Mouse (Mus musculus) forebrain, embryonic 10.5 days (tissue): ENCODE data around the gene Fam174b. TPM values are rescaled to one million over a fixed set of nuclear protein-coding genes. Genes with fewer than 3 reads are reported as not detected.

ENCODE experiments used
- DNase-seq: peaks from one replicate; pipeline ENCODE4 v3.0.0-alpha.2; 2017; ENCODE audit warnings: low spot score; ENCODE audit errors: extremely low spot score
- H3K27ac ChIP-seq: fragments of 300-500 bp; sonication (generic); 2 replicates; pipeline ENCODE4 v1.5.1; 2016; ENCODE audit warnings: mild to moderate bottlenecking
- H3K27me3 ChIP-seq: fragments of 300-500 bp; sonication (generic); 2 replicates; pipeline ENCODE4 v1.6.1; 2016; ENCODE audit warnings: mild to moderate bottlenecking; ENCODE audit not compliant: poor library complexity, severe bottlenecking
- H3K36me3 ChIP-seq: fragments of 300-500 bp; sonication (generic); replicated peaks from 2 replicates; pipeline ENCODE4 v1.6.1; 2016; ENCODE audit warnings: mild to moderate bottlenecking, moderate library complexity
- H3K4me1 ChIP-seq: fragments of 300-500 bp; sonication (generic); 2 replicates; pipeline ENCODE4 v1.6.1; 2016
- H3K4me3 ChIP-seq: fragments of 300-500 bp; sonication (generic); 2 replicates; pipeline ENCODE4 v1.5.1; 2016; ENCODE audit warnings: mild to moderate bottlenecking, moderate library complexity
- H3K9me3 ChIP-seq: fragments of 300-500 bp; sonication (generic); 2 replicates; pipeline ENCODE4 v1.6.1; 2016; ENCODE audit warnings: mild to moderate bottlenecking, moderate library complexity
- WGBS: fragments of 180-500 bp; shearing (Covaris S2); methylation state at CpG from one replicate; pipeline ENCODE4 v1.1.7; 2016; 5-methylcytosine and 5-hydroxymethylcytosine counted together
- microRNA-seq: library from miRNA; unstranded; fragments of <30 nt; microRNA quantifications from one replicate; pipeline ENCODE4, GENCODE M21; 2017
- polyA plus RNA-seq: library from polyadenylated mRNA; unstranded; fragments of >200 nt; fragmentation: Nextera tagmentation; extraction: Ambion mirVana; gene quantifications from 2 replicates; pipeline ENCODE4 v1.2.1, GENCODE M21; 2016

Gene Fam174b
- polyA plus RNA-seq, 1 experiment from 2014 or later = 15.1 TPM

DNA sequence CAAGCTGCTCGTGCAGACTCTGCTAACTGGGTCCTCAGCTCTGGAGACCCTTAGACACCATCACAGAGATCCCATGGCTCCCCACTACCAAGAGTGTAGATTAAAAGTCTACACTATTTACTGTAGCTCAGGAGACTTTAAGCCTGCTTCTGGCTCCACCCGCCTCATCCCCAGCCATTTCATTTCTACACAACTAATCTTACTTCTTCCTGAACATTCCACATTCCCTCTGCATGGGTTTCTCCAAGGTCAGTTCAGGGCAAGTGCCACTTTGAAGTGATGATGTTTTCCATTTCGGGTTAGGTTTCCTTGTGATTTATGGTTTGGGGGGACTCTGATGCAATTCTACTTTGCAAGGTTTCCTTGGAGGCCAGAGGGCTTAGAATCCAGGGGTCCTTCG is 52.1 kb downstream of the Fam174b start:
- H3K9me3 ChIP-seq = no peaks in the 10 kb centered on the region

DNA sequence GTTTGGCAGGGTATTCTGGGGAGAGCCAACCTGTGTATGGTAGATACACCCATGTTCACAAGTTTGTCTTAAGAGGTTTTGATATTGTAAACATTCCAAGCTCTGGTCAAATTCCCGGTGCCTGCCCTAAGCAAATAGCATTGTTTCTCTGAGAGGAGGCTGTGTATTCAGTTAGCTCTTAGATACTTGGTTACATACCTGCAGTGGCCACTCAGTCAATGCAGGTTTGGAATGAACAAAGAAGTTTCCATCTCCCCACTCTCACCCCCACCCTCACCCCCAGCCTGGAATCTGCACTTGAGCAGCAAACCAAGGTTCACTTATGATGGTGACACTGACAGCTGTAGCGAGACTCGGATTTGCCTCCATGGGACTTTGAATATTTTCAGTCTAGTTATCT is 52.5 kb downstream of the Fam174b start:
- WGBS = 89% methylated on average over 3 of the region's 3 CpGs
- Histone ChIP-seq H3K36me3 (no peaks in the 10 kb centered on the region), H3K27ac (no peak overlapping the region), H3K27me3 (no peaks in the 10 kb centered on the region), H3K4me1 (peaks cover 5% of the 10 kb centered on the region; the same call in 1 of the 2 replicates), H3K9me3 (no peaks in the 10 kb centered on the region), H3K4me3 (no peak overlapping the region)
- no peak for DNase-seq

More for the DNA sequence above, 52.1 kb downstream of the Fam174b start:
- no peak overlapping the region for H3K4me3 ChIP-seq
- no peak for DNase-seq
- no peak overlapping the region for H3K27ac ChIP-seq
- H3K36me3 ChIP-seq = no peaks in the 10 kb centered on the region
- WGBS = 91% methylated on average over 4 of the region's 4 CpGs
- peaks cover 5% of the 10 kb centered on the region; the same call in 1 of the 2 replicates for H3K4me1 ChIP-seq
- no peaks in the 10 kb centered on the region for H3K27me3 ChIP-seq

GRCm38 (mm10) chr7:73809261-73809660 is 69.2 kb downstream of the Fam174b start:
- no peaks in the 10 kb centered on the region for H3K4me1 ChIP-seq
- H3K27me3 ChIP-seq = no peaks in the 10 kb centered on the region
- 76% methylated on average over 2 of the region's 2 CpGs for WGBS
- H3K36me3 ChIP-seq = no peaks in the 10 kb centered on the region
- no peak overlapping the region for H3K27ac ChIP-seq
- no peaks in the 10 kb centered on the region for H3K9me3 ChIP-seq
- no peak overlapping the region for H3K4me3 ChIP-seq
- no peak for DNase-seq

DNA sequence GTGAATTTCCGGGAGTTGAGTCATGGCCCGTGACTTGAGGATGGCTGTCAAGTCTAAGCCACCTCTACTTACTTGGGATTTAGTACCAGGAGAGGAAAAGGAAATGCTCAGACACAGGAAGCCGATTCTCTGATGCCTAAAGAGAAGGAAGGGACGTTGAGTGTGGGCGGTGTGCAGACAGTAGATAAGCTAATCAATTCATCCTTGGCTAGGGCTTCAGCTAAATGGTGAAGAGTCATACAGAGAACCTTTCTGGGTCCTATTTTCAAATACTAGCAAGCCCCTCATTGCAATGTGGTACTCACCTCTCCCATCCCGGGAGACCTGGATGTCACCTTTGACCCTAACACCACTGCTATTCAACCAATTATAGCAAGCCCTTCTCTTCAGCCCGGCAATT is 71.3 kb downstream of the Fam174b start:
- H3K36me3 ChIP-seq = no peaks in the 10 kb centered on the region
- 84% methylated on average over 7 of the region's 7 CpGs for WGBS
- H3K9me3 ChIP-seq = no peaks in the 10 kb centered on the region
- H3K27ac ChIP-seq = no peak overlapping the region
- no peaks in the 10 kb centered on the region for H3K27me3 ChIP-seq
- DNase-seq = no peak
- no peak overlapping the region for H3K4me3 ChIP-seq
- H3K4me1 ChIP-seq = no peaks in the 10 kb centered on the region

- Histone ChIP-seq H3K9me3 (no peaks in the 10 kb centered on the region), H3K36me3 (no peaks in the 10 kb centered on the region), H3K27me3 (no peaks in the 10 kb centered on the region), H3K4me3 (no peak overlapping the region), H3K27ac (no peak overlapping the region), H3K4me1 (0 out of 2 replicates have a peak, but pooled peaks cover 2% of the 10 kb centered on the region)
- WGBS = 86% methylated on average over 6 of the region's 6 CpGs
- no peak for DNase-seq
These were observed 72.1 kb downstream of the Fam174b start for GRCm38 (mm10) chr7:73812176-73812575.

DNA sequence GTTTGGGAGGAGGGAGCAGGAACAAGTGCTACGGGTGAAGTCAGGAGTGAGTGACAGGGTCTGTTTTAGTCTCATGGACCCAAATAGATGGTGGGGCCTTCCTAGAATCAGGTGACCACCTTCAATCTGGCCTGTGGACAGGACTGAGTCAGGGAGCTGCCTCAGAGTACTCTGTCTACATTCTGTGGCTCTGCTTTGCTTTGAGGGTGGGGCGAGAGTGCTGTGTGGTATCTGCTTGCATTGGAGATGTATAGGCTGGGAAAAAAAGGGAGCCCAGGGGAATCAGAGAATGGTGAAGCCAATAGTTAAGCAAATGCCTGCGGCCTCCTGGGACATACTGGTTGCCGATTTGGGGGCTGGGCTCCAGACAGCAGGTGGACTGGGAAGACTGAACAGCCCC is 73.8 kb downstream of the Fam174b start:
- 82% methylated on average over 4 of the region's 4 CpGs for WGBS
- Histone ChIP-seq H3K27ac (no peak overlapping the region), H3K4me1 (0 out of 2 replicates have a peak, but pooled peaks cover 2% of the 10 kb centered on the region), H3K36me3 (no peaks in the 10 kb centered on the region), H3K27me3 (no peaks in the 10 kb centered on the region), H3K9me3 (no peaks in the 10 kb centered on the region), H3K4me3 (no peak overlapping the region)
- no peak for DNase-seq

GRCm38 (mm10) chr7:73814454-73814853 is 74.4 kb downstream of the Fam174b start:
- Histone ChIP-seq H3K27me3 (no peaks in the 10 kb centered on the region), H3K9me3 (no peaks in the 10 kb centered on the region), H3K27ac (no peak overlapping the region), H3K4me1 (0 out of 2 replicates have a peak, but pooled peaks cover 2% of the 10 kb centered on the region), H3K36me3 (no peaks in the 10 kb centered on the region), H3K4me3 (no peak overlapping the region)
- WGBS = 91% methylated on average over 7 of the region's 7 CpGs
- no peak for DNase-seq

DNA sequence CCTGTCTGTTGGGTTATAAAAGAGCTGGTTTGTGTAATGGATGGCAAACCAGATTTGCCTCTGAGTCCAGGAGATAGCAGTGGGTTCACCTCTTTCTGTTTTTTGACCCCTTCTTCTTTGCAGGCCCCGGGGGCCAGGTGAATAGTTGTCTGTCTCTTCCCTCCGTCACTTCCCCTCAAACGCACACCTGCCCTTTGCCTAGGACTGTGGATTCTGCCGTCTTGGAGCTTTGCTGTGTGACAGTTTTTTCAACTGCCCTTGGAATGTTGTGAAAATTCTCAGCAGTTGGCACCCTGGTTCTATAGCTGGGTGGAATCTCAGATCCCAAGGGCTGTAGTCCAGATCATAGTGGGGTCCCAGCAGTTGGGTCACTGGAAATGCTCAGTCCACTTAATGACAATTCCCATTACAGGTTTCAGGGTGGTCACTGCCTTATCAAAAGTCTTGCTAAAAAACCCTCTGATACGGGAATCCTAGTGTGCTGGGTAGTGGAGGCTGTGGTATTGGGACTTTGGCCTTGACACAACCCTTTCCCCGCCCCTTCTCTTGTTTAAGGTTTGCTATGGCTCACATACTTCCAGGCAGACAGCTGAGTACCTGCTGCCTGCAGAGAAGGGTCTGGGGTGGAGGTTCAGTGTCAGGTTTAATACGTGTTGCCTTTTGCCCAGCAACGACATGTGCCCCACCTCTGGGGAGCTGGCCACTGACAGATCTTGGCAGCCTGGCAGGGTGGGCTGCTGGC is 76.3 kb downstream of the Fam174b start:
- Histone ChIP-seq H3K27ac (no peak overlapping the region), H3K9me3 (no peaks in the 10 kb centered on the region), H3K36me3 (no peaks in the 10 kb centered on the region), H3K4me3 (no peak overlapping the region), H3K4me1 (0 out of 2 replicates have a peak, but pooled peaks cover 2% of the 10 kb centered on the region), H3K27me3 (no peaks in the 10 kb centered on the region)
- DNase-seq = no peak
- 86% methylated on average over 8 of the region's 8 CpGs for WGBS

GRCm38 (mm10) chr7:73819366-73819765 is 79.3 kb downstream of the Fam174b start:
- 88% methylated on average over 17 of the region's 17 CpGs for WGBS
- DNase-seq = no peak

More at GRCm38 (mm10) chr7:73819366-73819765, 79.3 kb downstream of the Fam174b start:
- no peaks in the 10 kb centered on the region for H3K9me3 ChIP-seq
- no peak overlapping the region for H3K4me3 ChIP-seq
- H3K27me3 ChIP-seq = no peaks in the 10 kb centered on the region
- H3K36me3 ChIP-seq = no peaks in the 10 kb centered on the region
- H3K4me1 ChIP-seq = 0 out of 2 replicates have a peak, but pooled peaks cover 2% of the 10 kb centered on the region
- H3K27ac ChIP-seq = no peak overlapping the region

Small RNAs within 50 kb of the gene (microRNA-seq; reads per million reads assigned to microRNA genes)
- gene Mir7234 = not detected

Other genes with a start within 250 kb of the Fam174b start
- 45.1 and 45.7 TPM in 2 replicates for gene Chd2, start 198.5 kb upstream of the Fam174b start, polyA plus RNA-seq